Mouse (Mus musculus) embryonic fibroblast, embryonic 13.5 days (primary cell): Measurements from ENCODE around the gene Gmds. TPM values are rescaled to one million over a fixed set of nuclear protein-coding genes. Genes with fewer than 3 reads are reported as not detected.

Source experiments
- H3K27ac ChIP-seq: 2 replicates; pipeline ENCODE4 v1.5.1; 2012; ENCODE audit warnings: low read length, control low read depth, inconsistent platforms; ENCODE audit not compliant: insufficient read depth
- H3K4me1 ChIP-seq: 2 replicates; pipeline ENCODE4 v1.6.1; 2011; ENCODE audit warnings: low read length; ENCODE audit not compliant: control insufficient read depth, insufficient read depth
- H3K4me3 ChIP-seq: 2 replicates; pipeline ENCODE4 v1.5.1; 2011; ENCODE audit warnings: mild to moderate bottlenecking, control low read depth, low read length; ENCODE audit not compliant: insufficient read depth
- CTCF ChIP-seq: IDR thresholded peaks from 2 replicates; pipeline ENCODE4 v1.5.1; 2011; ENCODE audit warnings: mild to moderate bottlenecking, control low read depth, low read length, moderate library complexity, borderline replicate concordance; ENCODE audit not compliant: insufficient read depth
- POLR2A ChIP-seq: IDR thresholded peaks from 2 replicates; pipeline ENCODE4 v1.6.1; 2011; ENCODE audit warnings: low read depth, mild to moderate bottlenecking, control low read depth, low read length, moderate library complexity
- polyA plus RNA-seq: library from polyadenylated mRNA; stranded (reverse); fragments of >200 nt; gene quantifications from 2 replicates; pipeline ENCODE4 v1.2.4, GENCODE M21; 2011; ENCODE audit warnings: low read depth; ENCODE audit not compliant: missing spikeins, insufficient read length

The Gmds gene
- polyA plus RNA-seq, 1 experiment: 19.1 TPM

DNA sequence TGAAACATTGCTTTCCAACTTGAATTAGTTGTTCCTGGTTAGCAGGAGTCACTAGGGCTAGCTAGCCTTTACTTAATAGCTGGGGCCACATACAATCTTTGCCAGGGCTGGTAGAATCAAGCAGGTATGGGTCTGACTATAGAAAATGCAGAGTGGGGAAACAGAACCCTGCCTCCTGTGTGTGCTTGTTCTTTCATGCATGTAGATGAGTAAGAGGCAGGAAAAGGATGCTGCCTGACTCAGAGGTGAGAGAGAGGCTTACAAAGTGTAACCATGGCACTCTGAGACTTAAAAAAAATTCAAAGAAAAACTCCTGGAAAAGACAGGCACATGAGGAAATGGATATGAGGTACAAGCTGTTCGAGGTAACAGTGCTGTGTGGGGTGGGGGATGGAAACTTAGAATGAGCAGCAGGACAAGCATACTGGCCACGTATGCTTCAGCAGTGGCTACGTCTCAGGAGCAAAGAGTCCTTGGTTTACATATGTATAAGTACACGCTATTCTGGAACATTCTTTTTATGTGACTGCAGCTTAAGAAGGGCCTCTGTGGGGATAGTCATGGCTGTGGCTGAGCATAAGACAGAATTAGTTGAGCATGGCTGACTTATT lies 203.8 kb downstream of the Gmds start:
- Histone ChIP-seq H3K4me3 (no peak overlapping the region), H3K27ac (no peak overlapping the region), H3K4me1 (0 out of 2 replicates have a peak, but pooled peaks cover 11% of the 10 kb centered on the region)
- TF ChIP-seq CTCF: no peak
- no peak for TF ChIP-seq POLR2A

GRCm38 (mm10) chr13:32129970-32130369 lies 208.6 kb downstream of the Gmds start:
- Histone ChIP-seq H3K27ac (no peak overlapping the region), H3K4me1 (0 out of 2 replicates have a peak, but pooled peaks cover 11% of the 10 kb centered on the region), H3K4me3 (no peak overlapping the region)
- TF ChIP-seq POLR2A (no peak), CTCF (no peak)

- H3K4me3 ChIP-seq: no peak overlapping the region
- TF ChIP-seq CTCF (no peak), POLR2A (no peak)
- H3K4me1 ChIP-seq: no peaks in the 10 kb centered on the region
- H3K27ac ChIP-seq: no peak overlapping the region
Measured at GRCm38 (mm10) chr13:32118386-32118785, 220.2 kb downstream of the Gmds start.

GRCm38 (mm10) chr13:32115468-32115867 lies 223.1 kb downstream of the Gmds start:
- TF ChIP-seq CTCF (no peak), POLR2A (no peak)
- Histone ChIP-seq H3K4me1 (no peaks in the 10 kb centered on the region), H3K4me3 (no peak overlapping the region), H3K27ac (no peak overlapping the region)

DNA sequence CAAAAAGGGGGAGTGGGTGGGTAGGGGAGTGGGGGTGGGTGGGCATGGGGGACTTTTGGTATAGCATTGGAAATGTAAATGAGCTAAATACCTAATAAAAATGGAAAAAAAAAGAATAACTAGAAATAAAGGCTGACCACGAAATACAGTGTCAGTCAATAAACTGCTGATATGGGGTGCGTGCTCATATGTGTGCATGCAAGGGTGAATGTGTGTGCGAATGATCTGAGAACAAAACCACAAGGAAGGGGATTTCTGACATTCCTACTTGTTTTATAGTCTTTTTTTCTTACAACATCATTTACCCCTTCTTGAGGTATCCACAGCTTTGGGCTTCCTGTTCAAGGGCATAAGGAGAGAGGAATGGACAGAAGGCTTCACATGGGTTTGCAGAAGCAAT lies 224.7 kb downstream of the Gmds start:
- Histone ChIP-seq H3K4me1 (no peaks in the 10 kb centered on the region), H3K4me3 (no peak overlapping the region), H3K27ac (no peak overlapping the region)
- no peak for TF ChIP-seq POLR2A
- no peak for TF ChIP-seq CTCF

DNA sequence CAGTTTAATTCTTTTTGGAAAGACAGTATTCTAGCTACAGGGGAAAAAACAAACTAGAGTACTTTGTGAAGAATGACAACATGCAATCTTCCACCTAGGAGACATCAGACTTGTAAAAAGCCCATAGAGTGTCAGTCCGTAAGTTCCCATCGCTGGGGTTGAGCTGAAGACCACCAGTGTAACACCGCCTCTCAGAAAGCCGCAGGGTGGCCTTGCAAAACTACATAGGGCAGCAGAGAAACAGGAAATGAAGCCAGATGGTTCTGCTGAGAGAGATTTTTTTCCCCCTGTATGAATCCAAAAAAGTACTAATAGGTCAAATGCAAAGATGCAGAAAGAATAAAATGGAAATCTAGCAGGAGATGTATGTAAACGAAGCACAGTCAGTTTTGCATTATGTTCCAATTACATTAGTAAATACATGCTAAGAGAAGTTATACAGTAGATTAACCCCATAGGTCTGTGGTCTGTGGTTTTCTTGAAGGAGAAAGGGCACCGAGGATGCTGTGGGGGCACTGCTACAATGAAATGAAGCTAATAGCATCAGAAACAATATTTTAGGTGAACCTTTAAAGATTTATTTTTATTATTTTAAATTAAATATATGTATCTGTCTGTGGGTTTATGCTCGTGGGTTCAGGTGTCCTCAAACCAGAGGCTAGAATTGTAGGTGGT lies 250.1 kb downstream of the Gmds start:
- no peak overlapping the region for H3K4me3 ChIP-seq
- no peak for TF ChIP-seq CTCF
- TF ChIP-seq POLR2A: no peak
- H3K4me1 ChIP-seq: peaks cover 4% of the 10 kb centered on the region; the same call in 1 of the 2 replicates
- H3K27ac ChIP-seq: no peak overlapping the region

GRCm38 (mm10) chr13:32080520-32081249 lies 257.9 kb downstream of the Gmds start:
- no peak overlapping the region for H3K4me3 ChIP-seq
- TF ChIP-seq CTCF (no peak), POLR2A (no peak)
- no peak overlapping the region for H3K27ac ChIP-seq
- H3K4me1 ChIP-seq: no peaks in the 10 kb centered on the region

DNA sequence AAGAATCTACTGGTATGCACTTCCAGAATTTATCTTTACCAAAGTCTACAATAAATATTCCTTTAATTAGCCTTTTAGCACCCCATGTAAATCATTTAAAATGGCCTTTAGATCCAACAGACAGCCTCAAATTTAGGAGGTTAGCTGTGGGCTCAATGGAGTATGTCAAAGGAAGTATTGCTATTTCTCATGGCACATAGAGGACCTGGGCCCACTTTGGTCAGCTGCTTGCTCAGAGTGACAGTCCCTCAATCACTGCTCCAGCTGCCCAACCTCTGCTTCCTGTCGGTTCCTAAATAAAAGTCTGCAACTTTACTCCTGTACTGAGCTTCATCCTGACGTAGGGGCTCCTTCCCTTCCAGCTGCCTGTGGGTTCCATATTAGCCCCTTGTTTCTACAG lies 264.9 kb downstream of the Gmds start:
- TF ChIP-seq CTCF: no peak
- no peak for TF ChIP-seq POLR2A
- Histone ChIP-seq H3K27ac (no peak overlapping the region), H3K4me1 (no peaks in the 10 kb centered on the region), H3K4me3 (no peak overlapping the region)

DNA sequence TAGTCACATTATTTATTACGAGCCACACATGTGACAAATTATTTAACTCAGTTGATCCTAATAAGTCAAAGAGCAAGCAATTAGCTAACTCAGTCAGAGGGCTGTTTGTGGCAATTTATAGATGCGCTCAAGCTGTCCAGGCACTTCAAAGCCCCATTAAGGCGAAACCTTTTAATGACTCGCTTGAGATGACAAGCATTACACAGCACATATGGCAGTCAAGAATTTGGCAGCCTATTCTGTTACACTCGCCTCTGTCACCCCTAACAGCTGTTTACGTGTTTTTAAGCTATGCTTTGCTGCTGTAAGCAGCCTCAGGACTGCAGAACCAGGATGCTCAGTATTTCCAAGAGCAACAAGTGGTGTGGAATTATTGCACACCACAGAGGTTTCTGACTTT lies 283.2 kb downstream of the Gmds start:
- Histone ChIP-seq H3K4me1 (peaks cover 3% of the 10 kb centered on the region), H3K4me3 (no peak overlapping the region), H3K27ac (no peak overlapping the region)
- no peak for TF ChIP-seq CTCF
- TF ChIP-seq POLR2A: no peak

DNA sequence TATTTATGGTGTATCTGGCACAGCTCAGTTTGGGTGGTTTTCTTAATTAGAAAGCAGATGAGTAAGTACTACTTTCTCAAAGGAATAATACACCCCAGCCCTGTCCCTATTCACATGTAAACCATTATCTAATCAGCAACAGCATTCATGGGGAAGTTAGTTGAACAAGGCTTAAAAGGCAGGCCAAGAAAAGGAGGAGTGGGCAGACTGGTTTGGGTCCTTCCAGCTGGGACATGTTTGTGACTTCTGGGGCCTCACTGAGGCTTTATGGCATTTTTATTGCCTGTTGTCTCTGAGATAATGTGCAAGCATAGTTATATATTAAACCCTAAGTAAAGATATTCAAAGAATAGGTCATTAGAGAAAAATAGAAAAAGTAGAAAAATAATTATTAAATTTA lies 285.0 kb downstream of the Gmds start:
- H3K4me3 ChIP-seq: no peak overlapping the region
- H3K4me1 ChIP-seq: peaks cover 3% of the 10 kb centered on the region
- no peak for TF ChIP-seq POLR2A
- no peak for TF ChIP-seq CTCF
- H3K27ac ChIP-seq: no peak overlapping the region
